Mouse (Mus musculus) forebrain, embryonic 15.5 days (tissue): ENCODE data around the gene Pla2g4b. TPM values are rescaled to one million over a fixed set of nuclear protein-coding genes. Genes with fewer than 3 reads are reported as not detected.

Source experiments
- ATAC-seq: fragments of 200-750 bp; cut with Nextera tagmentation; replicated peaks from 2 replicates; pipeline ENCODE4 v1.8.0; 2017; ENCODE audit warnings: mild to moderate bottlenecking, moderate TSS enrichment, moderate library complexity
- H3K27ac ChIP-seq: fragments of 300-500 bp; sonication (generic); replicated peaks from 2 replicates; pipeline ENCODE4 v1.5.1; 2015; ENCODE audit warnings: mild to moderate bottlenecking, inconsistent platforms
- H3K27me3 ChIP-seq: fragments of 300-500 bp; sonication (generic); 2 replicates; pipeline ENCODE4 v1.6.1; 2015; ENCODE audit warnings: inconsistent platforms
- H3K36me3 ChIP-seq: fragments of 300-500 bp; sonication (generic); 2 replicates; pipeline ENCODE4 v1.6.1; 2015; ENCODE audit warnings: mild to moderate bottlenecking, inconsistent platforms
- H3K4me1 ChIP-seq: fragments of 300-500 bp; sonication (generic); 2 replicates; pipeline ENCODE4 v1.6.1; 2015; ENCODE audit warnings: inconsistent platforms
- H3K4me2 ChIP-seq: fragments of 300-500 bp; sonication (generic); replicated peaks from 2 replicates; pipeline ENCODE4 v1.6.1; 2015; ENCODE audit warnings: mild to moderate bottlenecking, inconsistent platforms
- H3K4me3 ChIP-seq: fragments of 300-500 bp; sonication (generic); 2 replicates; pipeline ENCODE4 v1.5.1; 2015; ENCODE audit warnings: mild to moderate bottlenecking, inconsistent platforms
- H3K9ac ChIP-seq: fragments of 300-500 bp; sonication (generic); replicated peaks from 2 replicates; pipeline ENCODE4 v1.6.1; 2015; ENCODE audit warnings: mild to moderate bottlenecking, inconsistent platforms
- H3K9me3 ChIP-seq: fragments of 300-500 bp; sonication (generic); 2 replicates; pipeline ENCODE4 v1.6.1; 2016; ENCODE audit warnings: inconsistent platforms
- WGBS: fragments of 180-500 bp; shearing (Covaris S2); methylation state at CpG from one replicate; pipeline ENCODE4 v1.1.7; 2015; ENCODE audit warnings: mixed read lengths; 5-methylcytosine and 5-hydroxymethylcytosine counted together
- polyA plus RNA-seq: library from polyadenylated mRNA; unstranded; fragments of >200 nt; fragmentation: Nextera tagmentation; extraction: Ambion mirVana; gene quantifications from 2 replicates; pipeline ENCODE4 v1.2.1, GENCODE M21; 2015

The Pla2g4b gene
- polyA plus RNA-seq, 1 experiment from 2014 or later: 2.0 TPM

DNA sequence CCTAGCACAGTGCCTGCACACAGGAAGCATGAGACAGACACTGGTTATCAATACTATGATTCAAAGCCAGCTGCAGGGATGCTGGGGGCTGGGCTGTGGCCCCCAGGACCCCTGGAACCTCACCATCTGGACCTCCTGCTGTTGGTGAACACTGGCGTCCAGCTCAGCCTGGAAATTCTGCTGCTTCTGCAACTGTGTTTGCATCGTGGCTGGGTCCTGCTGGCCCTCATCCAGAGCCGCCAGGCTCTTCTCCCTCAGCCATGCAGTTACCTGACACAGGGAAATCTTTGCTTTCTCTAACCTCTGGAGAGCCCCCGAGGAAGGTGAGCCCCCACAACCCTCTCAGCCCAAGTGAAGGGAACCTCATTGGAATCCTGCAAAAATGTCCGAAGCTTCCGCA lies 18.2 kb downstream of the Pla2g4b start:
- Histone ChIP-seq H3K9me3 (no peaks in the 10 kb centered on the region), H3K27me3 (no peaks in the 10 kb centered on the region), H3K27ac (no peak overlapping the region), H3K4me1 (no peaks in the 10 kb centered on the region), H3K4me3 (no peak overlapping the region), H3K4me2 (no peak overlapping the region), H3K36me3 (no peaks in the 10 kb centered on the region), H3K9ac (no peak overlapping the region)
- no peak for ATAC-seq
- WGBS: 52% methylated on average over 6 of the region's 6 CpGs

DNA sequence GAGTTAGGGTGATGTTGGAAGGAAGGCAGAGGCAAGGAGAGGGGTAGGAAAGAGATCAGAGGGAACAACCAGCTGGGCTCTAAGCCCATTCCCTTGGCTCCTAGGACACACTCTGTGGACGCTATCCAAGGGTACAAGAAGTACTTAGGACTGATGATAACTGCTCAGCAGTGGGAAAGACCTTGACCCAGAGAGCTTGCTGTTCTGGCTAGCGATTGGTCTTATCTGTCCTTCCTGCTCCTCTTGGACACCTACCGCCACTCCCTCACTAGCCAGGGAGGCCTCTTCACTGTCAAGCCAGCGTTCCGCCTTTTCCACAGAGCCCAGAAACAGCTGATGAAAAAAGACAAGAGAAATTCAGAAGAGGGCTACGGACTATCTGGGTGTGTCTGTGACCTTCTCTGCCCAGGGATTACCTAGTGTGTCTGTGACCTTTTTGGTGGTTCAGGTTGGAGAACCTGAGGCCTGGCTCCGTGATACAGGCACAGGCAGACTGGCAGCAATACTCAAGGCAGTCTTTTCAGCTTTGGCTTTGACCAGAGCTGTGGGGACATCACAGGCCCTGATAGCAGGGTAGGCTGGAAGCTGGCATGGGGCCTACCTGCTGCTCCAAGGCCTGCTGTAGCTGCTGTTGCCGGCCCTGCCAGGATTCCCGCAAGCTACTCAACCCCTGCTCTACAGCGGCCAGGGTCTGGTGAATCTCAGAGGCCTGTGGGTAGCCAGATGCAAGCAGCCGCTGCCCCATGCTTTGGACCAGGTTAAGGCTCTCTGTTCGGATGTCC lies 21.7 kb downstream of the Pla2g4b start:
- H3K4me2 ChIP-seq: no peak overlapping the region
- no peak overlapping the region for H3K27ac ChIP-seq
- no peak for ATAC-seq
- 91% methylated on average over 12 of the region's 12 CpGs for WGBS
- H3K36me3 ChIP-seq: no peaks in the 10 kb centered on the region
- no peaks in the 10 kb centered on the region for H3K9me3 ChIP-seq
- H3K4me1 ChIP-seq: no peaks in the 10 kb centered on the region
- H3K27me3 ChIP-seq: no peaks in the 10 kb centered on the region
- H3K4me3 ChIP-seq: no peak overlapping the region
- H3K9ac ChIP-seq: no peak overlapping the region

DNA sequence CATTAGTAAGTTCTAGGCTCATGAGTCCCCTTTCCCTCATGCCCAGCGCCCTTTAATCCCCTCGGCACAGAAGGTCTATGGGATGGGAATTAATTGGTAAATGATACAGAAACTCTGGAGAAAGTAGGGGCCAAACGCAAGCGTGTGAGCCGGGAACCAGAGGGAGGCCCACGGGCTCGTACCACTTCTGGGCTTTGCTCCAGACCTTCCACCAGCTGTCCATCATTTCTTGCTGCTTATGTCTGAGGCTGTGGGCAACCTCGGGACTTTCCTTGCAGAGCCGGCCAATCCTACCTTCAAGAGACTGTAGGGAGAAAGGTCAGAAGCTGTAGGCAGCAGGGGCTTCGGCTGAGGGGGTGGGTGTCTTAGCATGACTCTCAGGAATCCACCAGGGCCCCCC lies 22.7 kb downstream of the Pla2g4b start:
- H3K4me1 ChIP-seq: no peaks in the 10 kb centered on the region
- WGBS: 66% methylated on average over 10 of the region's 10 CpGs
- no peaks in the 10 kb centered on the region for H3K9me3 ChIP-seq
- no peaks in the 10 kb centered on the region for H3K27me3 ChIP-seq
- H3K27ac ChIP-seq: no peak overlapping the region
- no peaks in the 10 kb centered on the region for H3K36me3 ChIP-seq
- H3K4me2 ChIP-seq: no peak overlapping the region
- no peak overlapping the region for H3K4me3 ChIP-seq
- ATAC-seq: no peak
- no peak overlapping the region for H3K9ac ChIP-seq

DNA sequence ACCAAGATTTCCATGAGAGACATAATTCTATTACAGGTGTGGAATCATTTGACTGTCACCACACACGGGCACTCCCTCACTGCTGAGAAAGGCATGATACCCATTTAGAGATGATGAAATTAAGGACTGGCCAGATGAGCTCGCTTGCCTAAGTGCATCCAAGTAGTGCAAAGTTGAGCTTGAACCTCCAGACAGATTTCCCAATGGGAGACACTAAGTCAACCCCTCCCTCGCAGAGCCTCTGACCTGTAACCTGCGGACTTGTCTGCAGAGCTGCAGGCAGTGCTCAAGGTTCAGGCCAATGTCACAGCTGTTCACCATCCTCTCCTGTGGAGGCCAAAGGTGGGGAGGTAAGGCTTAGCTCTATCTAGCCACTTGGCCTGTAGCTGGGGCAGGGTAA lies 25.6 kb downstream of the Pla2g4b start:
- Histone ChIP-seq H3K9me3 (no peaks in the 10 kb centered on the region), H3K27ac (no peak overlapping the region), H3K4me1 (no peaks in the 10 kb centered on the region), H3K4me2 (no peak overlapping the region), H3K9ac (no peak overlapping the region), H3K27me3 (no peaks in the 10 kb centered on the region), H3K4me3 (no peak overlapping the region), H3K36me3 (no peaks in the 10 kb centered on the region)
- no peak for ATAC-seq
- 86% methylated on average over 4 of the region's 4 CpGs for WGBS

DNA sequence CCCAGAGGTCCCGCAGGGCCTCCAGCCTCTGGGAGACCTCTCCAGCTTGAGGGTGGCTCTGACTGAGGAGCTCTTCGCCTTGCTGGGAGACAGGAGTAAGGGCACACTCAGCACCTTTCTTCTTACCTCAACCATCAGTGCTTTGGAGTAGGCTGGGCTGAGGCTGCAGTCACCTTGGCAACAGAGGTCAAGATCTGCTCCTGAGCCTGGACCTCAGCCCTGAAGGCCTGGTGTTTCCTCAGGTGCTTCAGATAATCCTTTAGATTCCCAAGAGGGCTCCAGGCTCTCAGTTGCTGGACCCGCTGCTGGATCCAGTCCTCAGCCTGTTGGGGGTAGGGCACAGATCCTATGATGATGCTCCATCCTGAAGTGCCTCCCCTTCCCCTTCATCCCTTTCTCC lies 26.2 kb downstream of the Pla2g4b start:
- Histone ChIP-seq H3K27ac (no peak overlapping the region), H3K9ac (no peak overlapping the region), H3K4me2 (no peak overlapping the region), H3K36me3 (no peaks in the 10 kb centered on the region), H3K9me3 (no peaks in the 10 kb centered on the region), H3K4me3 (no peak overlapping the region), H3K27me3 (no peaks in the 10 kb centered on the region), H3K4me1 (no peaks in the 10 kb centered on the region)
- ATAC-seq: no peak
- 88% methylated on average over 3 of the region's 3 CpGs for WGBS

DNA sequence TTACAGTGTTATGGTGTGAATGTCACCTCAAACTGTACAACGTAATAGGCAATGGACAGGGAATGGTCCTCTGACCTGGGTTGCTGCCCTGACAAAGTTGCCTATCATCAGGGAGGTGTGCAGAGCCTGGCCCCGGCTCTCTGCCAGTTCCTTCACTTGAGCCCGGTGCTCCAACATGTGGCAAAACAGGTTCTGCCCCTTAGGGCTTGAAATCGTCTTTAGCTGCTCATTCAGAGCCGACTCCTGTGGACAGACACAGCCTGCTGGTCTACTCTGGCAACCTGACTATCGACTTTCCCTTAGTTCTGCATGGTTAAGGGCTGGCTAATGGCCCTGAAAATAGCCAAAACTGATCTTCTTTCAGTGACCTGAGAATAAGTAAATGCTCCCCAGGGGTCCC lies 27.0 kb downstream of the Pla2g4b start:
- Histone ChIP-seq H3K9ac (no peak overlapping the region), H3K36me3 (no peaks in the 10 kb centered on the region), H3K27me3 (no peaks in the 10 kb centered on the region), H3K9me3 (no peaks in the 10 kb centered on the region), H3K27ac (no peak overlapping the region), H3K4me3 (no peak overlapping the region), H3K4me2 (no peak overlapping the region), H3K4me1 (no peaks in the 10 kb centered on the region)
- no peak for ATAC-seq
- WGBS: 68% methylated on average over 6 of the region's 6 CpGs

DNA sequence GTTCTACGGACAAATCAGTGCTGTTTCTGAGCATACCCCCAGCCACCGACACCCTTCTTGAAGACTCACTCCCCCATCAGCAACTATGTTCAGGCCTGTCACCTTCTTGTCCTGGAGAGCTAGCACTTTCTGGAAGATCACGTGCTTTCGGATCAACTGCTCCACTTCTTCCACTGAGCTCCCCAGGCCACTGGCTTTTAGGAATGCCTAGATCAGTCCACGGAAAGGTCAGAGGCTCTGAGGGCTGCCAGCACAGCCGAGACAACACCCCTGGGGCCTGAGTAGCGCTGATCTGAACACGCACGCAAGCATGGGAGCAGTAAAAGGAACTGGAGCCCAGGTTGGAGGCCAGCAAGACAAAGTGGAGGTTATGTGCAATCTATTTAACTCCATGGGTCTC lies 27.4 kb downstream of the Pla2g4b start:
- Histone ChIP-seq H3K9ac (no peak overlapping the region), H3K27me3 (no peaks in the 10 kb centered on the region), H3K36me3 (no peaks in the 10 kb centered on the region), H3K27ac (no peak overlapping the region), H3K4me1 (no peaks in the 10 kb centered on the region), H3K4me3 (no peak overlapping the region), H3K4me2 (no peak overlapping the region), H3K9me3 (no peaks in the 10 kb centered on the region)
- 78% methylated on average over 9 of the region's 9 CpGs for WGBS
- no peak for ATAC-seq

DNA sequence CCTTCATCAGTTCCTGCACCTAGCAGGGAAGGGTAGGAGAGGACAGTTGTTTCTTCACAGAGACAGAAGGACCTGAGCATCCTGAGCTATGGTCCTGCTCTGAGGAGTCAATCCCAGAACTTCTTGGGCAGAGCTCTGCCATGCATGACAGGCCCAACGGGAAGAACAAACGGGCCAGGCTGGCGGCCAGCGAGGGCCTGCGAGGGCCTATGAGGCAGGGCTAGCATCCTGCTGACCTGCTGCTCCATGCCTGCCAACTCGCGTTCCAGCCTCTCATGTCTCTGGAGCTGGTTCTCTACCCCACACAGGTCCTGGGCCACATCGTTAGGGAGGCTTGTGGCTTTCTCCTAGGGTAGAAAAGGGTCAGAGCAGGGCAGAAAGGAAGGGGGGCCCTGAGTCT lies 29.0 kb downstream of the Pla2g4b start:
- ATAC-seq: no peak
- H3K4me1 ChIP-seq: no peaks in the 10 kb centered on the region
- H3K27me3 ChIP-seq: no peaks in the 10 kb centered on the region
- H3K9me3 ChIP-seq: no peaks in the 10 kb centered on the region
- H3K4me2 ChIP-seq: no peak overlapping the region
- 70% methylated on average over 8 of the region's 8 CpGs for WGBS
- no peaks in the 10 kb centered on the region for H3K36me3 ChIP-seq
- H3K9ac ChIP-seq: no peak overlapping the region
- H3K27ac ChIP-seq: no peak overlapping the region
- H3K4me3 ChIP-seq: no peak overlapping the region

DNA sequence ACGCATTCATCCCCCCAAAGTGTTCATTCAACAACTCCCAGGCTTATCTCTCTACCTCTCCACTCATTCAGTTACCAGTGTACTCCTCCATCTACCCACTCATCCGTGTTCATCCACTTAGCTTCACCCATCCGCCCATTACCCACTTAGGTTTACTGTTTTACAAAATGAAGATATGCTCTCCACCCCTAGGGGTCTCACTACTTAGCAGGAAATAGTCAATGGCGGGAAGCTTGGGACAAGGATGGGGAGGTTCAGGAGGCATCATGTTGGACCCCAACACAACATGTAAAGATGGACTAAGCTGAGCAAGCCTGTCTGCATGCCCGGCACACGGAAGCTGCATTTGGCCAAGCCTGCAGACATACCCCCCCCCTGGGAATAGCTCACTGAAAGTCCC lies 31.4 kb downstream of the Pla2g4b start:
- Histone ChIP-seq H3K36me3 (no peaks in the 10 kb centered on the region), H3K4me3 (no peak overlapping the region), H3K9me3 (no peaks in the 10 kb centered on the region), H3K27me3 (no peaks in the 10 kb centered on the region), H3K4me1 (no peaks in the 10 kb centered on the region), H3K9ac (no peak overlapping the region), H3K4me2 (no peak overlapping the region), H3K27ac (no peak overlapping the region)
- 85% methylated on average over 6 of the region's 6 CpGs for WGBS
- no peak for ATAC-seq

DNA sequence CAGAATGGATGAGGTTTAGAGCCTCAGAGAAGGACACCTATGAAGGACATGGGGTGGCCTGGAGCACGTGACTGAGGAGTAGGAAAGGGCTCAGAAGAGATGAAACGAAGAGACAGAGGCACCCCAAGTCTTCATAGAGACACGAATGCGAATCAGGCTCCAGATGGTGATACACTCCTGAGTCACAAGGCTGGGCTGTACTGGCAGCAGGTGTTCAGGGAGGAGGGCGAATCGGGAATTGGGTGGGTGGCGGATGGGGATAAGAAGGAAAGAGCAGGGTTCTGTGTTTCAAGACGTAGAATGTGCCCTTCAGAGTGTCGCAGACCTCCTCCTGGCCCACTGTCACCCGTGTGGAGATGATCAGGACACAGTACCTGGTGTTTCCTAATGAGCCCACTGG lies 32.0 kb downstream of the Pla2g4b start:
- Histone ChIP-seq H3K9ac (no peak overlapping the region), H3K4me3 (no peak overlapping the region), H3K4me2 (no peak overlapping the region), H3K27ac (no peak overlapping the region), H3K27me3 (no peaks in the 10 kb centered on the region), H3K4me1 (no peaks in the 10 kb centered on the region), H3K9me3 (no peaks in the 10 kb centered on the region), H3K36me3 (no peaks in the 10 kb centered on the region)
- ATAC-seq: no peak
- WGBS: 90% methylated on average over 10 of the region's 10 CpGs

DNA sequence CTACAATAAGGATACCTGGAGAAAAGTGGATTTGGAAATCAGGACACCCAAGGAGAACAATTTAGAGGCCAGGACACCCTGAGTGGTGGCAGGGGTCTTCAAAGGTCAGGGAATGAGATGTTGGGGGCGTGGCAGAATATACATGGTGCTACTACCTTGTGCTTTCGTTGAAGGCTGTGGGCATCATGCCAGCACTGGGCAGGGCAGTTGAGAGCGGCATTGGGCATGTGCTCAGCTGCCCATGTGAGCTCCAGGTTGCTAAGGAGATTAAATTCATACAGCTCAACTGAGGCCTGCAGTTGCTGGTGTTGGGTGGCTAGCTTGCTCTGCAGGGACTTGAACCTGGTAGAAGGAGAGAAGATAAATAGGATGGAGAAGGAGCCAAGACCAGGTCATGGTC lies 33.0 kb downstream of the Pla2g4b start:
- Histone ChIP-seq H3K4me2 (no peak overlapping the region), H3K9me3 (no peaks in the 10 kb centered on the region), H3K9ac (no peak overlapping the region), H3K4me1 (no peaks in the 10 kb centered on the region), H3K36me3 (no peaks in the 10 kb centered on the region), H3K4me3 (no peak overlapping the region), H3K27ac (no peak overlapping the region), H3K27me3 (no peaks in the 10 kb centered on the region)
- ATAC-seq: no peak
- WGBS: 57% methylated on average over 3 of the region's 3 CpGs

DNA sequence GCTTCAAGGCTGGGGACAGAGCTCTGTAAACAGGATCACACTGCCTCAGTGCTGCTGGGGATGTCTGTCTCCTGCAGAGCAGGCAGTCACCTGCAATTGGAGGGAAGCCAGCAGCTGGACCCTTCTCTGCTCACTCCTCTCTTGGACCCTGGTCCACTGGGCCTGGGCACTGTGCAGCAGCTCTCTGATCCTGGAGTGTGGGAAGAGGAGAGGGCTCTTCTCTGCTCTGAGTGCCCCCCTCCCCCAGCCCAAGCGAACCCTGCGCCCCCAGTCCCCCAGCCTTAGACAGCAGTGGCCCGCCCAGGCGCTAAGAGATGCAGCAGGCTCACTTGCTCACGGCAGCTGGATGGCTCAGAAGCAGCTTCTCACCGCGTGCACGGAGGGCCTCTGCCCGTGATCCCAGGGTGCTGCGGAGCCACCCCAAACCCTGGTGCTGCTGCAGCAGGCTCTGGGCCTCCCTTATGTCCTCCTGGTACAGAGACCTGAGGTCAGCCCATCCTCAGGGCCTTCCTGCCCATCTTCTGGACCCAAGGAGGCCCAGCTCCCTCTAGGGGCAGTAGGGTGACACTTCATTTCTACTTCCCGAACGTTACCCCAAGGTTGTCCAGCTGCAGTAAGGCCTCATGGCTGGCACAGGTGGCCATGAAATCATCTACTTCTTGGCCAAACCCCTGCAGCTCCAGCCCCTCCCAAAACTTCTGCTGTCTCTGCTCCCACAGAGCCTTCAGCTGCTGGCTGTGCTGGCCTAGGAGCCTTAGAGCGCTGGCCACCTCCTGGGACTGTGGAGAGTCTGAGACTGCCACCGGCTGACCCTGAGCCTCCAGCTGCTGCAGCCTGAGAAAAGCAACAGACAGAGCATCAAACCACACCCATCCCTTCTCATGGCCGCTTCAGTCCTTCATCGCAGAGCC lies 35.6 kb downstream of the Pla2g4b start:
- Histone ChIP-seq H3K27ac (no peak overlapping the region), H3K36me3 (no peaks in the 10 kb centered on the region), H3K4me1 (no peaks in the 10 kb centered on the region), H3K4me3 (no peak overlapping the region), H3K27me3 (no peaks in the 10 kb centered on the region), H3K9ac (no peak overlapping the region), H3K4me2 (no peak overlapping the region), H3K9me3 (no peaks in the 10 kb centered on the region)
- peak; percentile 48; the same call in 1 of the 2 replicates for ATAC-seq
- 38% methylated on average over 16 of the region's 16 CpGs for WGBS
